In genomic region chrX:168415403-168415802, GRCm38 (mm10) we compare ENCODE assay signal across 9 mouse cellular contexts.
DNase-seq lines count a peak whose midpoint lies in the region; ATAC-seq and TF ChIP-seq lines count a peak whose summit lies in the region.
"Had no signal": no experiment of that assay in that cellular context is flagged by ENCODE, and none has a peak within 500 bp of the region (broad histone marks: within the 10 kb centered on the region; RNA-seq: fewer than 3 reads in every experiment).

No protein-coding gene starts in this region.

- H3K9ac ChIP-seq in midbrain, postnatal 0 days (replicated peaks; ENCODE audit: low read length, poor library complexity, severe bottlenecking): no peak overlapping the region
- H3K9ac ChIP-seq in stomach, postnatal 0 days (ENCODE audit: low read length): no peak overlapping the region
- no peak overlapping the region for H3K9ac ChIP-seq in hindbrain, embryonic 13.5 days
- H3K9ac ChIP-seq: midbrain, embryonic 13.5 days had no signal

- no peaks in the 10 kb centered on the region for H3K36me3 ChIP-seq in midbrain, postnatal 0 days (ENCODE audit: insufficient read depth, low read length)
- H3K36me3 ChIP-seq in midbrain, embryonic 10.5 days: no peaks in the 10 kb centered on the region
- H3K36me3 ChIP-seq in stomach, postnatal 0 days (ENCODE audit: control insufficient read depth, insufficient read depth, low read length): no peaks in the 10 kb centered on the region
- H3K36me3 ChIP-seq in hindbrain, embryonic 13.5 days: no peaks in the 10 kb centered on the region
- H3K36me3 ChIP-seq: midbrain, embryonic 13.5 days had no signal

- no peak overlapping the region for H3K4me2 ChIP-seq in midbrain, postnatal 0 days (ENCODE audit: low read depth, low read length, poor library complexity, severe bottlenecking)
- H3K4me2 ChIP-seq in stomach, postnatal 0 days (replicated peaks; ENCODE audit: low read depth): no peak overlapping the region
- H3K4me2 ChIP-seq in hindbrain, embryonic 13.5 days: no peak overlapping the region
- H3K4me2 ChIP-seq: midbrain, embryonic 13.5 days had no signal

- ATAC-seq in midbrain, postnatal 0 days (ENCODE audit: low FRiP score): no peak
- no peak for ATAC-seq in stomach, postnatal 0 days (ENCODE audit: low FRiP score, low TSS enrichment)
- ATAC-seq in hindbrain, embryonic 13.5 days (ENCODE audit: low FRiP score): no peak
- ATAC-seq: midbrain, embryonic 13.5 days had no signal

- WGBS in midbrain, postnatal 0 days: 23% methylated on average over 3 of the region's 3 CpGs
- WGBS in midbrain, embryonic 10.5 days: 31% methylated on average over 3 of the region's 3 CpGs
- 25% methylated on average over 3 of the region's 3 CpGs for WGBS in stomach, postnatal 0 days
- WGBS in hindbrain, embryonic 13.5 days: 22% methylated on average over 3 of the region's 3 CpGs

- no peak for TF ChIP-seq EP300 in stomach, postnatal 0 days (optimal IDR thresholded peaks at IDR 0.05)

- H3K4me3 ChIP-seq in midbrain, postnatal 0 days (ENCODE audit: low read depth, low read length): no peak overlapping the region
- no peak overlapping the region for H3K4me3 ChIP-seq in midbrain, embryonic 10.5 days
- H3K4me3 ChIP-seq in stomach, postnatal 0 days (ENCODE audit: low read depth, low read length): no peak overlapping the region
- no peak overlapping the region for H3K4me3 ChIP-seq in hindbrain, embryonic 13.5 days
- H3K4me3 ChIP-seq: midbrain, embryonic 13.5 days had no signal

- no peaks in the 10 kb centered on the region for H3K9me3 ChIP-seq in midbrain, postnatal 0 days (ENCODE audit: low read length)
- no peaks in the 10 kb centered on the region for H3K9me3 ChIP-seq in midbrain, embryonic 10.5 days (replicated peaks)
- no peaks in the 10 kb centered on the region for H3K9me3 ChIP-seq in stomach, postnatal 0 days (ENCODE audit: control insufficient read depth, low read length)
- H3K9me3 ChIP-seq in hindbrain, embryonic 13.5 days: no peaks in the 10 kb centered on the region
- H3K9me3 ChIP-seq: midbrain, embryonic 13.5 days had no signal

- H3K27ac ChIP-seq in midbrain, postnatal 0 days (ENCODE audit: low read depth, low read length): no peak overlapping the region
- no peak overlapping the region for H3K27ac ChIP-seq in midbrain, embryonic 10.5 days (replicated peaks)
- H3K27ac ChIP-seq in stomach, postnatal 0 days (replicated peaks): no peak overlapping the region
- no peak overlapping the region for H3K27ac ChIP-seq in hindbrain, embryonic 13.5 days
- H3K27ac ChIP-seq: midbrain, embryonic 13.5 days had no signal

- peak; percentile 4 to 5 for DNase-seq in heart, postnatal 10 days
- DNase-seq in heart, adult 9 months (ENCODE audit: low spot score in 2 of 2): no peak
- peak; percentile 54 for DNase-seq in midbrain, postnatal 0 days (ENCODE audit: low spot score)
- no peak for DNase-seq in midbrain, embryonic 10.5 days (ENCODE audit: low spot score)
- peak; percentile 71 for DNase-seq in embryo, embryonic 10.5 days (ENCODE audit: low spot score)
- DNase-seq in stomach, postnatal 0 days (ENCODE audit: low spot score): no peak
- no peak for DNase-seq in testis, postnatal 14 days (ENCODE audit: low spot score)

- no peaks in the 10 kb centered on the region for H3K27me3 ChIP-seq in midbrain, postnatal 0 days (ENCODE audit: insufficient read depth, low read length)
- H3K27me3 ChIP-seq in midbrain, embryonic 10.5 days (ENCODE audit: low read depth, poor library complexity, severe bottlenecking): peaks cover 59% of the 10 kb centered on the region
- no peaks in the 10 kb centered on the region for H3K27me3 ChIP-seq in stomach, postnatal 0 days (ENCODE audit: control insufficient read depth, insufficient read depth, low read length)
- H3K27me3 ChIP-seq in hindbrain, embryonic 13.5 days: peaks cover 6% of the 10 kb centered on the region; the same call in 1 of the 2 replicates
- H3K27me3 ChIP-seq: midbrain, embryonic 13.5 days had no signal

- H3K4me1 ChIP-seq in midbrain, postnatal 0 days (ENCODE audit: insufficient read depth, low read length): no peaks in the 10 kb centered on the region
- no peaks in the 10 kb centered on the region for H3K4me1 ChIP-seq in midbrain, embryonic 10.5 days
- H3K4me1 ChIP-seq in stomach, postnatal 0 days (replicated peaks; ENCODE audit: control insufficient read depth, insufficient read depth): no peaks in the 10 kb centered on the region
- no peaks in the 10 kb centered on the region for H3K4me1 ChIP-seq in hindbrain, embryonic 13.5 days (replicated peaks)
- H3K4me1 ChIP-seq: midbrain, embryonic 13.5 days had no signal

- TF ChIP-seq CTCF in midbrain, postnatal 0 days (IDR thresholded peaks at IDR 0.05): peak; percentile 47
- peak; percentile 60 for TF ChIP-seq CTCF in stomach, postnatal 0 days (IDR thresholded peaks at IDR 0.05; ENCODE audit: low read depth)

- intact Hi-C loops in heart, postnatal 10 days (cut with DNase I): loop anchor here (5.0 kb wide), 2 partner anchors 222 to 522 kb away; no protein-coding TSS in a partner anchor

Comparison
In these comparisons a context has a peak if more than half of its experiments do, and no peak if none do; other contexts are left out.
1. DNase-seq: peak in heart, postnatal 10 days (2 of 2), midbrain, postnatal 0 days (single experiment) and embryo, embryonic 10.5 days (single experiment); none in heart, adult 9 months (0 of 2), midbrain, embryonic 10.5 days (single experiment), stomach, postnatal 0 days (single experiment) and testis, postnatal 14 days (single experiment).